Mouse (Mus musculus): ENCODE results near the gene Hist1h2af.
"Not testable (repeated sequence)": the region's sequence is repeated elsewhere in the genome, so short reads cannot be mapped to it uniquely, and the experiment has no call there.

The Hist1h2af gene

DNA sequence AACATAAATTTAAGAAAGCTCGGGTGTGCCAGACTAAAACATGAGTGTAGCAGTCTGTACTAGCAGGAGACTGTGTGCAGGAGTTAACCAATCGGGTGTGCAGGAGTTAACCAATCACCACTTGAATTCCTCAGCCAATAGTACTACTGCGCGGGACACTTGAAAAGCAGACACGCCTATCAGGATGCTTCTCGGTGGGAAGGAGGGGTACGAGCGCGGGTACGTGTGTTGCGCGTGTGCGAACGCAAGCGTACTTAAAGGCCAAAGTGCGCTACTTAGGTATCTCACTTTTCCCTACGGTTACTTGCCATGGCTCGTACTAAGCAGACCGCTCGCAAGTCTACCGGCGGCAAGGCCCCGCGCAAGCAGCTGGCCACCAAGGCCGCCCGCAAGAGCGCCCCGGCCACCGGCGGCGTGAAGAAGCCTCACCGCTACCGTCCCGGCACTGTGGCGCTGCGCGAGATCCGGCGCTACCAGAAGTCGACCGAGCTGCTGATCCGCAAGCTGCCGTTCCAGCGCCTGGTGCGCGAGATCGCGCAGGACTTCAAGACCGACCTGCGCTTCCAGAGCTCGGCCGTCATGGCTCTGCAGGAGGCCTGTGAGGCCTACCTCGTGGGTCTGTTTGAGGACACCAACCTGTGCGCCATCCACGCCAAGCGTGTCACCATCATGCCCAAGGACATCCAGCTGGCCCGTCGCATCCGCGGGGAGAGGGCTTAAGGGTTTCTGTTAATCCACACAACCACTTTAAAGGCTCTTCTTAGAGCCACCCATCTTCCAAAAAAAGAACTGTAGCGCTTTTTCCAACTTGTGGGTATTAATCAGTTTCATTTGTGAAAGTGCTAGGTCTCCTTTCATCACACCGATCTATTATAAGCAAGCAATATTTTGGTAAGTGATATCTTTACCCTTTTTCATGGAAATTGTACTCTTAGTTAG lies 1.7 kb downstream of the Hist1h2af start, which contains the start of gene Hist1h3g:
Hist1h3g (plus strand) TSS at position 286 of the 939 bp plus-strand sequence.
- peak; percentile 87 to 92 for DNase-seq (ENCODE audit: low spot score in 2 of 2)

GRCm38 (mm10) chr13:23536076-23536822 lies 2.5 kb downstream of the Hist1h2af start:
- no peak for DNase-seq (ENCODE audit: low spot score in 2 of 2)

DNA sequence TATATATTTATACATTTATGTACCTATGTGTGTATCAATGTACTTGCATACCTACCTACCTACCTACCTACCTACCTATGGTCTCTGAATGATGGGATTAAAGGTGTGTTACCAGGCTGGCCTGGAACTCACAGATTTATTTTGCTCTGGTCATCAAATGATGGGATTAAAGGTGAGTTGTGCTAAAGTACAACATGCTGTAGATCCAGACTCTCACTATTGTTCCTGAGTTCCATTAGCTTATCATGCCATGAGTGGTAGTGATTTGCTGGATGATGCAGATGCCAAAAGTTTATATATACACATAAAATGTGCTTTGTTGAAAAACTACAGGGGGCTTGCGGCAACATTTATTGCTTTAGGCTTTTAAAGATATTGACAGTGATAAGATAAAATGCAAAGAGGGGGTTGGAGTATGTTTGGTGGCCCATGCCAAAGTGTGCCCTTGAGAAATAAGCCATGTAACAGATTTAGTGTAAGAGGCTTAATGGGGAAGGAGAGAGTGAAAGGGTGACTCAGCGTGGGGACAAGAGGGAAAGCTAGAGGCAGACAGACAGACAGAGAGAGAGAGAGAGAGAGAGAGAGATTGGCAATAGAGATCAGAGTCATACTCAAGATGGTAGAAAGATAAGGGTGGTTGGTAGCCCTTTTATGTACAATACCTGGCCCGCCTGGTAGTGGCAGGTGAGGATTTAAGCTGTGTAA lies 3.5 kb downstream of the Hist1h2af start:
- no peak for DNase-seq (ENCODE audit: low spot score in 2 of 2)

GRCm38 (mm10) chr13:23538249-23538648 lies 4.5 kb downstream of the Hist1h2af start:
- DNase-seq (ENCODE audit: low spot score in 2 of 2) = no peak

GRCm38 (mm10) chr13:23539821-23540220 lies 6.1 kb downstream of the Hist1h2af start:
- DNase-seq (ENCODE audit: low spot score in 2 of 2) = not testable (repeated sequence)

GRCm38 (mm10) chr13:23541497-23541896 lies 7.8 kb downstream of the Hist1h2af start:
- DNase-seq (ENCODE audit: low spot score in 2 of 2) = no peak

DNA sequence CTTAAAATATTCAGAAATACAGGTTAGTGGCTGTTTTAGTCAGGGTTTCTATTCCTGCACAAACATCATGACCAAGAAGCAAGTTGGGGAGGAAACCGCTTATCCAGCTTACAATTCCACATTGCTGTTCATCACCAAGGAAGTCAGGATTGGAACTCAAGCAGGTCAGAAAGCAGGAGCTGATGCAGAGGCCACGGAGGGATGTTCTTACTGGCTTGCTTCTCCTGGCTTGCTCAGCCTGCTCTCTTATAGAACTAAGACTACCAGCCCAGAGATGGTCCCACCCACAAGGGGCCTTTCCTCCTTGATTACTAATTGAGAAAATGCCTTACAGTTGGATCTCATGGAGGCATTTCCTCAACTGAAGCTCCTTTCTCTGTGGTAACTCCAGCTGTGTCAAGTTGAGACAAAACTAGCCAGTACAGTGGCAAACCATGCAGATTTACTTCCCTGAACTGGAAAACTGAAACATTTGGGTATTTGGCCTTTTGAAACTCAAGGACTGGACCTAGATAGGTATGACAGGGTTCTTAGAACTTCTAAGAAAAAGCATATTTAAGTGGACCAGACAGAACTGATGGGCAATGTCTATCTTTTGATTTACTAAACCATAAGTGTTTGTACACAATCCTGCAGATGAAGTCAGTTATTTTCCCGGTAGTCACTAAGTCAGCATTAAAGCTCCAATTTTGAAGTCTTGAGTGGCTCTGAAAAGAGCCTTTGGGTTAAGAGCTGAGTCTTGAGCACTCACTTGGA lies 8.7 kb downstream of the Hist1h2af start:
- not testable (repeated sequence) for DNase-seq (ENCODE audit: low spot score in 2 of 2)

- peak; percentile 87 to 92 for DNase-seq (ENCODE audit: low spot score in 2 of 2)
These were observed 9.4 kb downstream of the Hist1h2af start, which contains the start of gene Hist1h2bh for GRCm38 (mm10) chr13:23542999-23543607. Hist1h2bh (minus strand) TSS chr13:23543392.

- peak; percentile 80 to 88 for DNase-seq (ENCODE audit: low spot score in 2 of 2)
These were observed 10.5 kb downstream of the Hist1h2af start, which contains the start of gene Hist1h3f for GRCm38 (mm10) chr13:23543965-23544786. Hist1h3f (plus strand) TSS chr13:23544052.

DNA sequence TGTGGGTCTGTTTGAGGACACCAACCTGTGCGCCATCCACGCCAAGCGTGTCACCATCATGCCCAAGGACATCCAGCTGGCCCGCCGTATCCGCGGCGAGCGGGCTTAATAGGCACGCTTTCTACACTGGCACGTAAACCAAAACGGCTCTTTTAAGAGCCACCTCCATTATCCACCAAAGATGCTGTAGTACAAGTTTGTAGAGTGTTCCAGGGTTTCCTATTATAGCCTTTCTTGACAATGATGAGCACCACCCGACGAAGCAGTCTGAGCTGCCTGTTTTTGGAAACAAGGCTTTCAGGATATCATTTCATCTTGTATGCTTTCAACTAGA lies 11.0 kb downstream of the Hist1h2af start:
- DNase-seq (ENCODE audit: low spot score in 2 of 2) = not testable (repeated sequence)

- DNase-seq (ENCODE audit: low spot score in 2 of 2) = no peak
These were observed 13.0 kb downstream of the Hist1h2af start for GRCm38 (mm10) chr13:23546694-23547093.

- no peak for DNase-seq (ENCODE audit: low spot score in 2 of 2)
These were observed 17.0 kb downstream of the Hist1h2af start for GRCm38 (mm10) chr13:23550761-23551145.

DNA sequence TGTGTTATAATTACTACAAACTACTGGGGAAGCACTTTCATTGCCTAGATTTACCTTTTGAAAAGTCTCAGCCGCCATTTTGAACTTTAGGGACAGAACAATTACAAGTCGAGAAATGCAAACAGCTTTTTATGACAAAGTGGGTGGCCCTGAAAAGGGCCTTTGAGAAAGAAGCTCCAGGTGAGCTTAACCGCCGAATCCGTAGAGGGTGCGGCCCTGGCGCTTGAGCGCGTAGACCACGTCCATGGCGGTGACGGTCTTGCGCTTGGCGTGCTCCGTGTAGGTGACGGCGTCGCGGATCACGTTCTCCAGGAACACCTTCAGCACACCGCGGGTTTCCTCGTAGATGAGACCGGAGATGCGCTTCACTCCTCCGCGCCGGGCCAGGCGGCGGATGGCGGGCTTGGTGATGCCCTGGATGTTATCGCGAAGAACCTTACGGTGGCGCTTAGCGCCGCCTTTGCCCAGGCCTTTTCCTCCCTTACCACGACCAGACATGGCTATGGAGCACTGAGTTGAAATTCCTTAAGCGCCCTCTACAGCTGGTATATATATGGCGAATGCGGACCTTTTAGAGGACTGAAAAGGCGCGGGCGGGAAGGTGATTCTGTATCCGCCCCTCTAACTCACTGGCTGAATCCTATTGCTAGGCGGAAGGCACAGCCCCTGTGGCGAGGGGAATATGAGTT lies 17.6 kb downstream of the Hist1h2af start, which contains the start of gene Hist1h4f:
Hist1h4f (minus strand) TSS at position 503 of the 689 bp plus-strand sequence.
- peak; percentile 81 to 89 for DNase-seq (ENCODE audit: low spot score in 2 of 2)

GRCm38 (mm10) chr13:23551931-23552914 lies 18.5 kb downstream of the Hist1h2af start:
- DNase-seq (ENCODE audit: low spot score in 2 of 2) = no peak

DNA sequence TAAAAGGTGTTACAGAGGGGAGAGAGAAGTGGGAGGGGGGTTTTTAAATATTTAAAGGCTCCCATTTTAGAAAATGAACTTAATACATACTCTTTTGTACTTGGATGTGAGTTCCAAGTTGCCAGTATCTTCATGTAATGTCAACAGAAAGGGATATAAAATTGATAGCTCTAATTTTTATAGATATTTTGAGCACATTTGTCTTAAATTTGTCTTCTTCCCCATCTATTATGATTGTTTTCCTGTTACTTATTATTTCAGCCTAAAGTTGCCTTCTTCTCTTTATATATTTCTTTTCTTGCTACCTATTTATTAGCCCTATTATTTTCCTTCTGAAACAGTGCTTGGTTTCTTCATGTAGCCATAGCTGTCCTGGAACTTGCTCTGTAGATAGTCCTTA lies 19.3 kb downstream of the Hist1h2af start, which contains the start of gene Hist1h1d:
Hist1h1d (plus strand) TSS at position 301 of the 400 bp plus-strand sequence.
- no peak for DNase-seq (ENCODE audit: low spot score in 2 of 2)

GRCm38 (mm10) chr13:23554393-23554792 lies 20.7 kb downstream of the Hist1h2af start:
- no peak for DNase-seq (ENCODE audit: low spot score in 2 of 2)

Data from spleen, postnatal 36 days (tissue).